Mouse (Mus musculus) liver, postnatal 0 days (tissue): ENCODE results near the gene 4430402I18Rik. TPM values are rescaled to one million over a fixed set of nuclear protein-coding genes. Genes with fewer than 3 reads are reported as not detected.

Experiments used
- ATAC-seq: fragments of 200-750 bp; cut with Nextera tagmentation; 2 replicates; pipeline ENCODE4 v1.8.0; 2017; ENCODE audit warnings: mild to moderate bottlenecking, moderate library complexity
- DNase-seq: peaks from one replicate; pipeline ENCODE4 v3.0.0-alpha.2; 2016
- H3K27ac ChIP-seq: fragments of 300-500 bp; sonication (generic); 2 replicates; pipeline ENCODE4 v1.5.1; 2014; ENCODE audit warnings: antibody characterized with exemption, moderate library complexity, mild to moderate bottlenecking, low read depth
- H3K27me3 ChIP-seq: fragments of 300-500 bp; sonication (generic); 2 replicates; pipeline ENCODE4 v1.6.1; 2014; ENCODE audit warnings: low read length, control low read depth, mixed read lengths; ENCODE audit not compliant: insufficient read depth
- H3K36me3 ChIP-seq: fragments of 300-500 bp; sonication (generic); replicated peaks from 2 replicates; pipeline ENCODE4 v1.6.1; 2014; ENCODE audit warnings: mild to moderate bottlenecking, control low read depth, low read length, moderate library complexity, mixed read lengths; ENCODE audit not compliant: insufficient read depth
- H3K4me1 ChIP-seq: fragments of 300-500 bp; sonication (generic); 2 replicates; pipeline ENCODE4 v1.6.1; 2014; ENCODE audit warnings: antibody characterized with exemption, mild to moderate bottlenecking, control low read depth; ENCODE audit not compliant: insufficient read depth
- H3K4me2 ChIP-seq: fragments of 300-500 bp; sonication (generic); 2 replicates; pipeline ENCODE4 v1.6.1; 2014; ENCODE audit warnings: low read depth, mild to moderate bottlenecking, low read length, moderate library complexity, mixed read lengths
- H3K4me3 ChIP-seq: fragments of 300-500 bp; sonication (generic); 2 replicates; pipeline ENCODE4 v1.5.1; 2014; ENCODE audit warnings: low read depth, low read length
- H3K9ac ChIP-seq: fragments of 300-500 bp; sonication (generic); replicated peaks from 2 replicates; pipeline ENCODE4 v1.6.1; 2014; ENCODE audit warnings: mild to moderate bottlenecking, moderate library complexity
- H3K9me3 ChIP-seq: fragments of 300-500 bp; sonication (generic); 2 replicates; pipeline ENCODE4 v1.6.1; 2016; ENCODE audit warnings: mild to moderate bottlenecking, control low read depth, low read length, mixed read lengths
- CTCF ChIP-seq: sonication (generic); IDR thresholded peaks from 2 replicates; pipeline ENCODE4 v1.5.1; 2016; ENCODE audit warnings: antibody characterized with exemption, low read depth
- EP300 ChIP-seq: IDR thresholded peaks from 2 replicates; pipeline ENCODE4 v1.6.1; 2016; ENCODE audit warnings: antibody characterized with exemption, low read depth, mild to moderate bottlenecking
- WGBS: fragments of 180-500 bp; shearing (Covaris S2); extraction: QIAGEN DNeasy Blood & Tissue Kit; methylation state at CpG from one replicate; pipeline ENCODE4 v1.1.7; 2014; ENCODE audit not compliant: insufficient replicate concordance; 5-methylcytosine and 5-hydroxymethylcytosine counted together
- polyA plus RNA-seq: library from polyadenylated mRNA; unstranded; fragments of >200 nt; fragmentation: Nextera tagmentation; extraction: Ambion mirVana; gene quantifications from 2 replicates; pipeline ENCODE4 v1.2.1, GENCODE M21; 2015

The 4430402I18Rik gene
- polyA plus RNA-seq, 1 experiment from 2014 or later, result 8.1 TPM

DNA sequence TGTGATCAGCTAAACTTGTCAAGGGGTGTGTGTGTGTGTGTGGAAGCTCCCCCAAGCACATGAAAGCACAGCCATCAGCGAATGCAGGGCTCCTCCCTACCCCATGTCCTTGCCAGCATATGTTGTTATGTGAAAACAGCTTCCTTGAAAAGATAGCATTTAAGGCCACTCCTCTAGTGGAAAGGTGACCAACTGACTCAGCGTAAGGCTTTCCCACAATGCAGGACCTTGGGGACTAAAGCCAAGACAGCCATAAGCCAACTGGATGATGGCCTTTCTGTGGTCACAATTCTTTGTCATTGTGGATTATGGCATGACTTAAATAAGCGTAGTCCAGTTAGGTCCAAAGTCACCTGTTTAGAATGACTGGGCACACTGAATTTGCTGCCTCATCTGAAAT is 32.7 kb downstream of the 4430402I18Rik start:
- no peaks in the 10 kb centered on the region for H3K9me3 ChIP-seq
- ATAC-seq, result no peak
- no peaks in the 10 kb centered on the region for H3K4me1 ChIP-seq
- no peak overlapping the region for H3K9ac ChIP-seq
- 75% methylated on average over 3 of the region's 3 CpGs for WGBS
- H3K4me3 ChIP-seq, result no peak overlapping the region
- H3K4me2 ChIP-seq, result no peak overlapping the region
- no peak for DNase-seq
- no peaks in the 10 kb centered on the region for H3K27me3 ChIP-seq
- TF ChIP-seq EP300 (no peak), CTCF (no peak)
- H3K36me3 ChIP-seq, result no peaks in the 10 kb centered on the region
- H3K27ac ChIP-seq, result no peak overlapping the region

DNA sequence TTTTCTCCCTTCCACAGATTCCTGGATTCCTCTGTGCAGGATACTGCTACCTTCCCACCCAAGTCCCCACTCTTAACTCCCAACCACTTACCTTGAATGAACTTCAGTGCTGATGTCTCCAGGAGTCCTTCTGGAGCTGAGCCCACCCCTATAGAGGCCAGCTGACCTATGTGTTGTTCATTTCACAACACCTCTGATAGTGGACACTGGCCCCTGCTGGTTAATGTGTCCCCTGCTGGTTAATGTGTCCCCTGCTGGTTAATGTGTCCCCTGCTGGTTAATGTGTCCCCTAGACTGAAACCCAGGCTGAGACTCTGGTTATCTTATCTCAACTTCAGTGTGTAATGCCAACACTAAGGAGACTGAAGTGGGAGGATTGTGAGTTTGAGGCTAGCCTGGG is 38.6 kb downstream of the 4430402I18Rik start:
- Histone ChIP-seq H3K4me1 (0 out of 2 replicates have a peak, but pooled peaks cover 3% of the 10 kb centered on the region), H3K36me3 (no peaks in the 10 kb centered on the region), H3K27me3 (no peaks in the 10 kb centered on the region), H3K9ac (no peak overlapping the region), H3K9me3 (no peaks in the 10 kb centered on the region), H3K27ac (0 out of 2 replicates have a peak overlapping the region, but pooled peaks have one; percentile 22), H3K4me2 (no peak overlapping the region), H3K4me3 (no peak overlapping the region)
- TF ChIP-seq CTCF, result peak; percentile 62
- no peak for TF ChIP-seq EP300
- ATAC-seq (peak; percentile 99), DNase-seq (peak; percentile 25)

GRCm38 (mm10) chr19:28927396-28927795 is 40.2 kb downstream of the 4430402I18Rik start:
- H3K4me2 ChIP-seq, result no peak overlapping the region
- TF ChIP-seq EP300, result no peak
- TF ChIP-seq CTCF, result no peak
- WGBS, result 21% methylated on average over 4 of the region's 4 CpGs

DNA sequence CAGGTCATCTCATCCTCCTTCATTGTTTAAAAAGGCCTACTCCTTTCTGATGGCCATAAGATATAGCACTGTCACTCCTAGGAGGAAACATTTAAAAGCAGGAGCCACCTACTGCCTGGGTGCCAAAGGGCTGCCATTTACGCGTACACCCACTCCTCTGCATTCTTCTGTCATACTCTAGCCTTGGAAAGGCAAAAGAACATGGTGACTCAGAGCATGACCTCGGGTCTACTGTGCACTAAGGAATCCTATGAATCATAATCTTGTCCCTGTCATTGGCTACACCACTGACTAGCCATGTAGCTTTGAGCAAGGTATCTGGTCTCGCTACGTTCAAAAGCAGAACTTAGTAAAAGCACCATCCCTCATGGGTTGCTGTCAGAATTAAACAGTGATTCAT is 41.2 kb downstream of the 4430402I18Rik start:
- DNase-seq (no peak), ATAC-seq (no peak)
- H3K9ac ChIP-seq, result no peak overlapping the region
- H3K4me2 ChIP-seq, result no peak overlapping the region
- H3K4me1 ChIP-seq, result 0 out of 2 replicates have a peak, but pooled peaks cover 3% of the 10 kb centered on the region
- H3K4me3 ChIP-seq, result no peak overlapping the region
- H3K27me3 ChIP-seq, result no peaks in the 10 kb centered on the region
- no peaks in the 10 kb centered on the region for H3K36me3 ChIP-seq
- H3K9me3 ChIP-seq, result no peaks in the 10 kb centered on the region
- TF ChIP-seq EP300, result no peak
- WGBS, result 73% methylated on average over 5 of the region's 5 CpGs
- no peak overlapping the region for H3K27ac ChIP-seq

More at GRCm38 (mm10) chr19:28927396-28927795, 40.2 kb downstream of the 4430402I18Rik start:
- ATAC-seq (no peak), DNase-seq (no peak)
- no peak overlapping the region for H3K4me3 ChIP-seq
- no peaks in the 10 kb centered on the region for H3K9me3 ChIP-seq
- H3K36me3 ChIP-seq, result no peaks in the 10 kb centered on the region
- H3K27me3 ChIP-seq, result no peaks in the 10 kb centered on the region
- H3K4me1 ChIP-seq, result 0 out of 2 replicates have a peak, but pooled peaks cover 3% of the 10 kb centered on the region
- H3K27ac ChIP-seq, result no peak overlapping the region
- no peak overlapping the region for H3K9ac ChIP-seq

DNA sequence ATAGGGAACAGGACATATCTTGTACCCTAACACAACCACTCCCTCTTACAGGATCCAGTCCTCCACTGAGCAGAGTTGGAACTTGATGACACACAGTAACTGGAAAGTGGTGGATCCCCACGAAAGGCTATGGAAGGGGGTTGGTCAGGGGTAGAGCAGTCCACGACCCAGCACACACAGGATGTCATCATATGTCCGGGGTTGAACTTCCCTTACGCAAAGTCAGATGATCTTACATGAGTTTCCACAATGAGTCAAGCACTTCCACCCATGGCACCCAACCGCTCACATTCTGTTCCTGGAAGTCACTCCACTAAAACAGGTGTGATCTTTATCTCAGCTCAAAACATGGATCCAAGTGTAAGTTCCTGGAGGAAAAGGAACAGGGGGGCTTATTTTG is 49.8 kb downstream of the 4430402I18Rik start:
- no peak overlapping the region for H3K4me3 ChIP-seq
- ATAC-seq (peak; percentile 70), DNase-seq (no peak)
- no peaks in the 10 kb centered on the region for H3K9me3 ChIP-seq
- no peak overlapping the region for H3K27ac ChIP-seq
- H3K36me3 ChIP-seq, result no peaks in the 10 kb centered on the region
- H3K4me2 ChIP-seq, result no peak overlapping the region
- no peaks in the 10 kb centered on the region for H3K27me3 ChIP-seq
- TF ChIP-seq CTCF (no peak), EP300 (no peak)
- no peak overlapping the region for H3K9ac ChIP-seq
- 53% methylated on average over 5 of the region's 5 CpGs for WGBS
- peaks cover 15% of the 10 kb centered on the region; the same call in 1 of the 2 replicates for H3K4me1 ChIP-seq

DNA sequence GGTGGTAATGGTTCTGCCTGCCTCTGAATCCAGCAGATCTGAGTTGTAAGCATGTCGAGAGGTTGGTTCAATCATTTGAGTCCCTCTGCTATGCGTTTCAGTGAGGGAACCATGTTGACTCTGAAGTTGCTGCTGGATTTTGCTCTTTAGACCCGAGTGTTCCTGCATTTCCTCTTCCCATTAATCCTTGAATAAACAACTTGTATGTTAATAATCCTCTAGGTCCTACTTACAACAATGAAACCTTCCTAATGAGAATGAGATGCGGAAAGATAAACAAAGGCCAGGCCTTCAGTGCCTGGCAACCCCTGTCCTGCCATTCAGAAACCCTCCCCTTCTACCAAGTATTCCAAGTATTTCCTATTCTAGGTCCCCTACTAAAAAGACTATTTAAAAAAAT is 51.1 kb downstream of the 4430402I18Rik start:
- no peak overlapping the region for H3K4me3 ChIP-seq
- H3K4me1 ChIP-seq, result peaks cover 15% of the 10 kb centered on the region; the same call in 1 of the 2 replicates
- TF ChIP-seq EP300 (no peak), CTCF (no peak)
- H3K4me2 ChIP-seq, result no peak overlapping the region; the same call in 1 of the 2 replicates
- peak overlapping the region; percentile 67 for H3K27ac ChIP-seq
- no peaks in the 10 kb centered on the region for H3K9me3 ChIP-seq
- ATAC-seq, result peak; percentile 62; the same call in 1 of the 2 replicates
- no peaks in the 10 kb centered on the region for H3K36me3 ChIP-seq
- no peak for DNase-seq
- H3K9ac ChIP-seq, result no peak overlapping the region
- H3K27me3 ChIP-seq, result no peaks in the 10 kb centered on the region
- WGBS, result 52% methylated on average over 4 of the region's 4 CpGs
